Mouse (Mus musculus) brown adipose tissue, adult 24 weeks (tissue): ENCODE measurements at regions not wholly inside any gene's neighbourhood (a gene's known extent, or its start where the extent isn't known, plus 50 kb on each side); places are given as distances from the start of the nearest gene placed in this dataset.
"Not testable (repeated sequence)": the region's sequence is repeated elsewhere in the genome, so short reads cannot be mapped to it uniquely, and the experiment has no call there.

Source experiments
- H3K27ac ChIP-seq: fragments of 200-500 bp; replicated peaks from 2 replicates; pipeline ENCODE4 v1.5.1; 2012; ENCODE audit warnings: low read depth, mild to moderate bottlenecking, low read length
- H3K4me1 ChIP-seq: fragments of 200-500 bp; 2 replicates; pipeline ENCODE4 v1.6.1; 2012; ENCODE audit warnings: low read length, mixed read lengths; ENCODE audit not compliant: control insufficient read depth, insufficient read depth, insufficient read length
- H3K4me3 ChIP-seq: fragments of 200-500 bp; 2 replicates; pipeline ENCODE4 v1.5.1; 2012; ENCODE audit warnings: low read depth, mild to moderate bottlenecking, low read length, moderate library complexity; ENCODE audit not compliant: insufficient read depth

- H3K27ac ChIP-seq, result no peak overlapping the region
- H3K4me1 ChIP-seq, result no peaks in the 10 kb centered on the region
- H3K4me3 ChIP-seq, result no peak overlapping the region
Observed at GRCm38 (mm10) chr5:3216053-3216452, 125.2 kb upstream of the Cdk6 start.

GRCm38 (mm10) chr5:3219230-3219629 is 122.1 kb upstream of the Cdk6 start:
- Histone ChIP-seq H3K4me3 (no peak overlapping the region), H3K4me1 (no peaks in the 10 kb centered on the region), H3K27ac (no peak overlapping the region)

GRCm38 (mm10) chr5:3219770-3220169 is 121.5 kb upstream of the Cdk6 start:
- no peaks in the 10 kb centered on the region for H3K4me1 ChIP-seq
- no peak overlapping the region for H3K4me3 ChIP-seq
- H3K27ac ChIP-seq, result no peak overlapping the region

- H3K4me1 ChIP-seq, H3K4me3 ChIP-seq, H3K27ac ChIP-seq: not testable (repeated sequence)
Observed at GRCm38 (mm10) chr5:3223819-3224218, 117.5 kb upstream of the Cdk6 start.

- H3K4me3 ChIP-seq, H3K27ac ChIP-seq, H3K4me1 ChIP-seq: not testable (repeated sequence)
Observed at GRCm38 (mm10) chr5:3224392-3225054, 116.8 kb upstream of the Cdk6 start.

GRCm38 (mm10) chr5:3225358-3225757 is 115.9 kb upstream of the Cdk6 start:
- not testable (repeated sequence) for H3K4me3 ChIP-seq, H3K27ac ChIP-seq, H3K4me1 ChIP-seq

GRCm38 (mm10) chr5:3244067-3244466 is 97.2 kb upstream of the Cdk6 start:
- H3K4me3 ChIP-seq, H3K4me1 ChIP-seq, H3K27ac ChIP-seq: not testable (repeated sequence)

- H3K4me1 ChIP-seq, result no peaks in the 10 kb centered on the region
- no peak overlapping the region for H3K4me3 ChIP-seq
- no peak overlapping the region for H3K27ac ChIP-seq
Observed at GRCm38 (mm10) chr5:3247333-3247732, 94.0 kb upstream of the Cdk6 start.

GRCm38 (mm10) chr5:3250273-3250672 is 91.0 kb upstream of the Cdk6 start:
- H3K4me3 ChIP-seq, result no peak overlapping the region
- H3K27ac ChIP-seq, result no peak overlapping the region
- no peaks in the 10 kb centered on the region for H3K4me1 ChIP-seq

GRCm38 (mm10) chr5:3260289-3260688 is 81.0 kb upstream of the Cdk6 start:
- H3K4me1 ChIP-seq, result no peaks in the 10 kb centered on the region
- H3K4me3 ChIP-seq, result no peak overlapping the region
- no peak overlapping the region for H3K27ac ChIP-seq

- H3K27ac ChIP-seq, H3K4me3 ChIP-seq, H3K4me1 ChIP-seq: not testable (repeated sequence)
Observed at GRCm38 (mm10) chr5:3264988-3265738, 76.1 kb upstream of the Cdk6 start.

- Histone ChIP-seq H3K4me3 (no peak overlapping the region), H3K4me1 (no peaks in the 10 kb centered on the region), H3K27ac (no peak overlapping the region)
Observed at GRCm38 (mm10) chr5:3267021-3267420, 74.3 kb upstream of the Cdk6 start.

GRCm38 (mm10) chr5:3269760-3270159 is 71.5 kb upstream of the Cdk6 start:
- no peak overlapping the region for H3K27ac ChIP-seq
- no peak overlapping the region for H3K4me3 ChIP-seq
- no peaks in the 10 kb centered on the region for H3K4me1 ChIP-seq

- not testable (repeated sequence) for H3K4me1 ChIP-seq, H3K4me3 ChIP-seq, H3K27ac ChIP-seq
Observed at GRCm38 (mm10) chr5:3273140-3273539, 68.1 kb upstream of the Cdk6 start.

GRCm38 (mm10) chr5:3277241-3277640 is 64.0 kb upstream of the Cdk6 start:
- H3K27ac ChIP-seq, H3K4me3 ChIP-seq, H3K4me1 ChIP-seq: not testable (repeated sequence)

- H3K27ac ChIP-seq, H3K4me1 ChIP-seq, H3K4me3 ChIP-seq: not testable (repeated sequence)
Observed at GRCm38 (mm10) chr5:3278956-3279355, 62.3 kb upstream of the Cdk6 start.
